Mouse (Mus musculus): ENCODE data around the gene Mctp1.

GRCm38 (mm10) chr13:76597005-76597404 is 212.7 kb downstream of the Mctp1 start:
- TF ChIP-seq POLR2A (IDR thresholded peaks at IDR 0.05; ENCODE audit: extremely low read depth, insufficient read depth, low read length), result no peak
- TF ChIP-seq CTCF (IDR thresholded peaks at IDR 0.05; ENCODE audit: low read depth, low read length), result no peak

Measured in liver, adult 2 months (tissue).